Mouse (Mus musculus): ENCODE measurements around the gene Echdc3. TPM values are rescaled to one million over a fixed set of nuclear protein-coding genes. Genes with fewer than 3 reads are reported as not detected.

The Echdc3 gene
- total RNA-seq, 2 experiments from 2014 or later = 0.86 to 0.99 TPM

- no peak for DNase-seq (ENCODE audit: low spot score in 2 of 2)
These were observed 13.7 kb upstream of the Echdc3 start for GRCm38 (mm10) chr2:6226361-6227058.

GRCm38 (mm10) chr2:6220141-6220805 is 7.4 kb upstream of the Echdc3 start:
- peak; percentile 55 to 92 for DNase-seq (ENCODE audit: low spot score in 2 of 2)

- DNase-seq (ENCODE audit: low spot score in 2 of 2) = no peak
These were observed 508 bp downstream of the Echdc3 start for GRCm38 (mm10) chr2:6212327-6212723.

- no peak for DNase-seq (ENCODE audit: low spot score in 2 of 2)
These were observed 2.0 kb downstream of the Echdc3 start for GRCm38 (mm10) chr2:6210840-6211239.

- no peak for DNase-seq (ENCODE audit: low spot score in 2 of 2)
These were observed 3.1 kb downstream of the Echdc3 start for GRCm38 (mm10) chr2:6209746-6210145.

- peak in 1 of 2 experiments; percentile 73 for DNase-seq (ENCODE audit: low spot score in 2 of 2)
These were observed 3.7 kb downstream of the Echdc3 start for GRCm38 (mm10) chr2:6209116-6209515.

GRCm38 (mm10) chr2:6207736-6208135 is 5.1 kb downstream of the Echdc3 start:
- DNase-seq (ENCODE audit: low spot score in 2 of 2) = no peak

GRCm38 (mm10) chr2:6196363-6196973 is 16.4 kb downstream of the Echdc3 start:
- DNase-seq (ENCODE audit: low spot score in 2 of 2) = no peak

GRCm38 (mm10) chr2:6195468-6196239 is 17.2 kb downstream of the Echdc3 start:
- DNase-seq (ENCODE audit: low spot score in 2 of 2) = no peak

- no peak for DNase-seq (ENCODE audit: low spot score in 2 of 2)
These were observed 18.3 kb downstream of the Echdc3 start for GRCm38 (mm10) chr2:6194497-6194896.

GRCm38 (mm10) chr2:6193591-6193973 is 19.3 kb downstream of the Echdc3 start:
- no peak for DNase-seq (ENCODE audit: low spot score in 2 of 2)

- DNase-seq (ENCODE audit: low spot score in 2 of 2) = peak in 1 of 2 experiments; percentile 81
These were observed 19.8 kb downstream of the Echdc3 start for GRCm38 (mm10) chr2:6192820-6193590.

- DNase-seq (ENCODE audit: low spot score in 2 of 2) = no peak
These were observed 22.8 kb downstream of the Echdc3 start for GRCm38 (mm10) chr2:6190036-6190435.

GRCm38 (mm10) chr2:6189675-6189998 is 23.2 kb downstream of the Echdc3 start:
- no peak for DNase-seq (ENCODE audit: low spot score in 2 of 2)

- no peak for DNase-seq (ENCODE audit: low spot score in 2 of 2)
These were observed 23.8 kb downstream of the Echdc3 start for GRCm38 (mm10) chr2:6188891-6189674.

- no peak for DNase-seq (ENCODE audit: low spot score in 2 of 2)
These were observed 25.4 kb downstream of the Echdc3 start for GRCm38 (mm10) chr2:6187418-6187817.

- no peak for DNase-seq (ENCODE audit: low spot score in 2 of 2)
These were observed 25.9 kb downstream of the Echdc3 start for GRCm38 (mm10) chr2:6186913-6187312.

- DNase-seq (ENCODE audit: low spot score in 2 of 2) = no peak
These were observed 33.1 kb downstream of the Echdc3 start for GRCm38 (mm10) chr2:6179749-6180117.

- DNase-seq (ENCODE audit: low spot score in 2 of 2) = no peak
These were observed 33.7 kb downstream of the Echdc3 start for GRCm38 (mm10) chr2:6178901-6179748.
